Mouse (Mus musculus) layer of hippocampus, postnatal 10 days (tissue): ENCODE results near the gene Ptgfrn. TPM values are rescaled to one million over a fixed set of nuclear protein-coding genes. Genes with fewer than 3 reads are reported as not detected.

Source experiments
- DNase-seq, 2 experiments: peaks; one replicate each; pipeline ENCODE4 v3.0.0; 2021; ENCODE audit warnings: low spot score in 2 of 2
- total RNA-seq, 2 experiments: library from RNA; stranded (reverse); gene quantifications; 2 replicates each; pipeline ENCODE4 v1.2.3; 2021

The Ptgfrn gene
- total RNA-seq, 2 experiments from 2014 or later: 30.4 to 30.8 TPM

DNA sequence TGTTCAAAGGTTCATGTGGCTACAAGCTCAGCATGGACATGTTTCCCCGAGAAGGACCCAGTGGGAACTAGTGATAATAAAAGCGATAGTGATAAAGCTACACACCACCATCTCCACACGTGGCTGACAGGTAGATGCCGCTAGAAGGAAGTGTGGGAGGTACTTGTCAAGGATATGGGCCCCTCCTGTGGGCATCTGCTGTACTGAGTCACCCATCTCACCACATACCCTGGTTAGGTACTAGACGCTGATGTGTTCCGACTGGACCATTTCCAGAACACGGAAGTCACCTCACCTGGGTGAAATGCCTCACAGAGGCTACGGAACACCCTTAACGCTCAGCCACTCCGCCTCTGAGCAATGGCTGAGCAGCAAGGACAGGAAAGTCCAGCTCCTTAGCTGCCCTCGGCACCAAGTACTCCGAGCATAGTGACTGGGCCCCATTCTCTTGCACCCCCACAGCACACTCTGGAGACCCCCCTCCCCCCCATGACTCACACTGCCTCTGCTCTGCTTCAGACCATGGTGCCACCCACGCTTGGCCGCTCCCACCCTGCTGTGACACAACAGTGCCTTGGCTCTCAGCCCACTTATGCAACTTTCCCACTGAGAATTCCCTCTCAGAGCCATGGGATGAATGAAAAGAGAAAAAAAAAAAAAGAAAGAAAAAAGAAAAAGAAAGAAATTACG is 62.3 kb downstream of the Ptgfrn start:
- peak; percentile 34 to 62 for DNase-seq

DNA sequence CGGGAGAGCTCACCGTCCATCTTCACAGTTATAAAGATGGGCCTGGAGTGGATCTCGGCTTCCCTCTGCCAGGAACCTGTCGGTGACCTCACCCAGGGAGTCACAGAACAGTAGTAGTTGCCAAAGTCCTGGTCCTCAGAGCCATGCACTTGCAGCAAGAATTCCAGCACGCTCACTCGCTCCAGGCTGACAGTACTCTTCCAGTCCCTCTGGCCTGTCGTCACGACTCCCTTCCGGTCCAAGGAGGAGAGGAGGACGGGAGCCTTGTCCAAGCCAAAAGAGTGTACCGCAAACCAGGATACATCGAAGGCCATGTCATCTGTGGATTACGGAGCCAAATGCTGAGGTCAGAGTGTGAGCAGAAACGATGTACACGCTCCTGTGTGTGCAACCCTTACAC is 64.6 kb downstream of the Ptgfrn start:
- no peak for DNase-seq

DNA sequence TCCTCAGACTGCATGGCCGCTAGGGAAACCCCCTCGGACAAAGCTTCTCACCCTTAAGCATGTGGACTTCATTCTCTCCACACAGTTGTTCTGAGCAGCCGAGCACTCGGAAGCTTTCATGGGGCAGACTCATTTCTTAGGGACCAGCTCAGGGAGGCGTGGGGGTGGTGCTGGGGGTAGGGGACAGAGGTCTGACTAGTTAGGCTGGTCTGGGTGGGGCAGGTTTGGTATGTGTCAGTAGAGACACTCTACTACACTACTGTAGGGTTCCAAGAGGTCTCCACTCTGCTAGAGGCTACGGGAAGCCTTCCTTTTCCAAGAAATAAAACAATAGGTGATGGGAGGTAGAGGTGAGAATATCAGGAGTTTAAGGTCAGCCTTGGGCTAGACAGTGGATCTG is 65.4 kb downstream of the Ptgfrn start:
- no peak for DNase-seq

DNA sequence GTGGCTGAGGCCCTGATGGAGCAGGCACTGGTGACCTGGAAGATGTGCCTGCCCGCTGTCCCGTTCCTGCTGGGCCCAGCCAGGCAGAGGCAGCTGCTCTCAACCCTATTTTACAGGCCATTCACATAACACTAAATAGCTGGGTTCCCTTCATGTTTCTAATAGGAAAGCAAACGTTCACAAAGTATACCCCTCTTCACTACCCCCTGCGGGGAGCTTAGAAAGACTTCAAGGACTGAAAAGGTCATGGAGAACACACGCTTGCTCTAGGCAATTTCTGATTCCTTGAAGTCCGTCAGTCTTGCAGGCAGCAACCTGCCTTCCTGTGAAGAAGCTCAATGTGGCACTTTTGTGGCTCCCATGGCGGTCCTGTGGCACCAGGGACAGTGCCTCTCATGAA is 68.1 kb downstream of the Ptgfrn start:
- DNase-seq: no peak

DNA sequence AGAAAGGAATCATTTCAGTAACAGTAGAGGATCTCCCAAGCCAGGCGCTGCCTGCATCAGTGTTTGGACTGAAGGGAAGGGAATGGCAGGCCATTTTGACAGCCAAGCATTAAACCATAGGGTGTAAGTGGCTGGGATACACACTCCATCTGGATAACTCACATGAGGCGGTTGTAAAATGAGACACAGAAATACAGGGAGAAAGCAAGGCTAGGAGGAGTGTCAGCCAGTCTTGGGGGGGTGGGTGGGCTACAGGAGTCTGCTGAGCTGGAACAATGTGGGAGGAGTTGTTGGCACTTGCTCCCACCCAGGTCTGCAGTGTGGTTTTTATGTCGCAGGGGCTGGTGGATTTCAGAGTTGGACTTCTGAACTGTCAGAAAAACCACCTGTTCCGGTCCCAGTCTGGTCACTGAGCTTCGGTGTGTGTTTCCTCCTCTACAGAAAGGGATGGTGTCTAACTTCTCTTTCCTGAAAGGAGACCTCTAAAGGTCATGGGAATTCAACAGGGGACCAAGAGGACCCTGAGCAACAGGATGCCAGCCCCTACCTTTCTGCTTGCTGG is 72.0 kb downstream of the Ptgfrn start:
- no peak for DNase-seq

DNA sequence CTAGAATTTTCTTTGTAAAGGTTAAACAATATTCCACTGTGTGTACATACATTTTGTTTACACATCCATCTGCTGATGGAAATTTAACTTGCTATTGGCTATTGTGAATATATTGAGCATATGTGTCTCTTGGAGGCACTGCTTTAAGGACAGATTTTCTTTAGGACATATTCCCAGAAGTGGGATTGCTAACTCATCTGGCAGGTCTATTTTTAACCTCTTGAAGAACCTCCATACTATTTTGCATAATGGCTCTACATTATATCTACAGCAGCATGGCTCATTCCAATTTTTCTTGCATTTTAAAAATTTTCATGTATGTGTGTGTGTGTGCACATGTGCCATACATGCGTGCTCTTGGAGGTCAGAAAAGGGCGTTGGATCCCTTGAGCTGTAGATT is 74.1 kb downstream of the Ptgfrn start:
- no peak for DNase-seq

DNA sequence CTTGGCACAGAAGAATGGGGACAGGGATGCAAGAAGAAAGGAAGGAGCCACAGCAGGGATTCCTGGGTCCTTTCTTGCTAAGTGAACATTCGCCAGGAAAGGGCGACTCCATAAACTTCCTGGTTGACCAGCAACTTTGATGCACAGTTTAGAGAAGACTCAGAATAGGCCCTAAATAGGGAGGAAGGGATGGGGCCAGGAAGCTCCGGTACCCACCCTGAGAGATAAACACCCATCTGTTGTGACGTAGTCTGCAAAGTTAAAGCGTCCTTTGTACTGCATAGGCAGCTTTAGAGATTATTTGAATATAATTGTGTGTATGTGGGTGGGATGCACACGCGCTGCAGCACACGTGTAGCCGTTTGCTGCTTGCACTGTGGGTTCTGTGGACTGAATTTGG is 75.6 kb downstream of the Ptgfrn start:
- DNase-seq: no peak

DNA sequence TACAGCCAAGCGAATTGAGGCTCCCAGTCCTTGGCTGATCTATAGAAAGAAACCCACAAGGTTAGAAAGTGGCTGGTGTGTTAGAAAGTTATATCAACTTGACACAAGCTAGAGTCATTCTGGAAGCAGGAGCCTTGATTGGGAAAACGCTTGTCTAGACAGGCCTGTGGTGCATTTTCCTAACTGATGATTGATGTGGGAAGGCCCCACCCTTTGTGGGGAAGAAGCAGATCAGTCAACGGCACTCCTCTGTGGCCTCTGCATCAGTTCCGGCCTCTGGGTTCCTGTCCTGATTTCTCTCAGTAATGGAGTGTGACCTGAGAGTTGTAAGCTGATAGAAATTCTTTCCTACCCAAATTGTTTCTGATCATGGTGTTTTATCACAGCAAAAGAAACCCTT is 76.4 kb downstream of the Ptgfrn start:
- DNase-seq: no peak

DNA sequence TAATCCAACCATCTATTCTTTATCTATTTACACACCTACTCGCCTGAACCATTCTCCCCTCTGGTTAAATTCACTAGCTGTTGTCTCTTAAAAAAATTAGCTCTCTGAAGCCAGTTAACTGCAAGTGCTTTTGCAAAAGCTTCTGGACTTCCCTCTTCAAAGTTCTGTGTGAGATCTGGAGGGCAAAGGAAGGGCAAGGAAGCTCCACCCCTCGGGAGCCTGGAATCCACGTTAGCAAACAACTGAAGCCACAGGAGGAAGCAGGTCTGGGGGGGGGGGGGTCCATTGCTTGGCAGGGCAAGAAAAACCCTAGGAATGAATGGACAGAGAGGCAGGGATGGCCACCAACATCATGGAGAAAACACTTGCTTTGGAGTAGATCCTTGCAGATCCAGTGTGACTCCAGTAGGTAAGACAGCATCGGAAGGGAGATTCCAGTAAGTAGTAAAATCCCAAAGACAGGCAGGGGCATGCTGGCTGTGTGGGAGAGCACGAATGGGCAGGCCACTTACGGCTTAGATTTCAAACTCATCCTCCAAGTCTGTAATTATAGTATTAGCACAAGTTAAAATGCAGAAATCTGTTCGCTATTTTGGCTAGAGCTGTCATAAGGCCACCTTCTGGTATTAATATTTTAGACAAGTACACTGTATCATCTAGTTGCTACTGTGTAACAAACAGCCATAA is 78.5 kb downstream of the Ptgfrn start:
- DNase-seq: no peak

DNA sequence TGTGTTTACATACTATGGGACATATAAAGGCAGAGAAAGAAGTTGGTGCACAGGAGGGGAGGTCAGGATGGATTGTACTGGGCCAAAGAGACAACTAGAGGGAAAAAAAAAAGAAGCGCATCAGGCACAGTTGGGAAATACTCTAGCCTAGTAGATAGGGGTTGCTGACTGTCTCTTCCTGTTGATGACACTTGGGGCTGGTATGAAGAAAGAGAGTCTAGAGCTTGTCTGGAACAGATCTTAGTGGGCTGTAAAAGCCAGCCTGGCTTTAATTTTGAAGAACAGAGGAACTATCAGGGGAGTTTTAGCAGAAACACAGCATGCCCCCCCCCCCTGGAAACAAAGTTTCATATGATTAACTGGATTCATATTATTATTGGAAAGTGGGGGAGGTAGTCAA is 79.4 kb downstream of the Ptgfrn start:
- no peak for DNase-seq

DNA sequence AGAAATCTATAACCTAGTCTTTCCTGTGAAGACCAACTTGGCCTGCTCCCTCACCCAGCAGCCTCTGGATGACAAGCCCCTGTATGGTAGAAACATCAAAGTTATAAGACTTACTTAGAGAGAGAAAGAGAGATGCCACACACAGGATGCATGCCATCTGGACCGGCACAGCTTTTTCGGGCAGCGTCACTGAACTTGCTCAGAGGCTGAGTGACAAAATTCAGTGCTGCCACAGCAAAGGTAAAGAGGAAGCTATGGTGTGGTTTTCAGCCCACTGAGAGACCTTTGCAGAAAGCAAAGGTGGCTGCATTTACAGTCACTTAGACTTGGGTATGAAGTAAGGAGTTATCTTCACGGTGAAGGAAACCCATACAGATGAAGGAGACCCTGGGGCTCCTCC is 80.7 kb downstream of the Ptgfrn start, which contains the start of gene Cd101:
Gene Cd101 (minus strand): TSS at position 218 of the 400 bp plus-strand sequence.
- DNase-seq: no peak

DNA sequence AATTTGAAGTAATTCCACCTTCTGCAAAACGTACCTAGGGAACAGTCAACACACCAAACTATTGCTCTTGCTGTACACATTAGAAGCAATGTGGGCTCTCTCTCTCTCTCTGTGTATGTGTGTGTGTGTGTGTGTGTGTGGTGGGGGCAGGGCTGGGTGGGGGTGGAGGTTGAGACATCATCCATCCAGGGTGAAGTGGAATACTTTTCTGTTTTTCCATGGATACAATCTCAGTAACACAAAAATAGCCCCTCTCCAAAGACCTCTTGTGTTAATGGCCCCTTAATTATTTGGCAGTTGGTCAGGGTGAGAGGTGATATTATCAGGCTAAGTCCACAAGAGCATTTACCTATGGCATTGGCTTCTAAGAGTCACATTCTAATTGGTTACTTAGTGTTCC is 83.3 kb downstream of the Ptgfrn start:
- DNase-seq: no peak

DNA sequence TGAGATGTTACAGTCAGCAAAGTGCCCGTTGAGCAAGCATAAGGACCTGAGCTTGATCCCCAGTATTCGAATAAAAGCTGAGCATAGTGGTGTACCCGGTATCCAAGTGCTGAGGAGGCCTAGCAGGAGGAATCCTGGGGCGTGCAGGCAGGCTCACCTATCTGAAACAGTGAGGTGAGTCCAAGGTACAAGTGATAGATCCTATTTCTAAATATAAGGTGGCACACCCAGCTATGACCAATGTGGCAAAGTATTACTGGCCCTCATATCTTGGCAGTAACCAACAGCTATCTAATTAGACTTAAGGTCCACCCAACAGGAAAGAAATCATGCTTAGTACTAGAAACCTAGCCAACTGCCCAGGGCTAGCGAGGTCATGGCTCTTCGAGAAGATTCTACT is 87.1 kb downstream of the Ptgfrn start:
- no peak for DNase-seq

DNA sequence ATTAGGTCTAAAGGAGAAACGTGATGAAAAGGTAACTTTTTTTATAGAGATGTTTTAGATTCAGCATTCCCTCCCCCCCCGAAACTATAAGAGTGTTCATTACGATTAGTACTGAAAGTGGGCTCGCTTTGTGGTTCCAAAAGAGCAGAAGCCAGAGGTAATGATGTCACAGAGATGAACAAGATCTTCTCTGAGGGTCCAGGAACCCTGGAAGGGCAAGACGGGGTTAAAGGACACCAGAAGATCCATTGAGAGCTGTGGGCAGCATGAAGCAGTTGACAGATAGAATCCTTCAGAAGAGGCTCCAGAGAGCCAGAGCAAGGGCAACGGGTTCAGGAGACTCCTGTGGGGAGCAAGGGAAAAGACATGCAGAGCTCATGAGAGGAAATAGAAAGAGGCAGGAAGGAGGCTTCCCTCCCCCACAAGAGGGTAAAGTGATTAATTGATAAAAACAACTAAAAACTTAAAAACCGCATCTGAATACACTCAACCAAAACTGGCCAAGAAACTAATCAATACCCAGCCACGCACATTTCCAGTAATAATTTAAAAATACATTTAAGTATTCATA is 88.5 kb downstream of the Ptgfrn start:
- no peak for DNase-seq

DNA sequence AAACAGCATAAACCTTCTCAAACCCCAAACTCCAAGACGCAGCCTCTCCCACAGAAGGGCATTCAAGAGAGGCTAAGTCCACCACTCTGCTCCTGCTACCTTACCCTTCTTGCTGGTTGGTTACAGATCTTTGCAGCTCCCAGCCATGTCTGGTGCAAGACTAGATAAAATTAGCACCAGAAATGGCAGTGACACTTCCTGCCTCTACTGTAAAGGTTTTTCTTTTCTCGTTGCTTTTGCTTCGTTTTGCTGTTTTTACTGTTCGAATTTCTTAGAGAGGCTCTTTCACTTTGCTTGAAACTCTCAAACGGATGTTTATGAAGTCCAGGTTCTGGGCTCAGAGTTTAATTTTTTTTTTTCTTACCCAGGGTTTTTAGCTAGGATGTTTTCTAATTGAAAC is 89.0 kb downstream of the Ptgfrn start:
- no peak for DNase-seq

DNA sequence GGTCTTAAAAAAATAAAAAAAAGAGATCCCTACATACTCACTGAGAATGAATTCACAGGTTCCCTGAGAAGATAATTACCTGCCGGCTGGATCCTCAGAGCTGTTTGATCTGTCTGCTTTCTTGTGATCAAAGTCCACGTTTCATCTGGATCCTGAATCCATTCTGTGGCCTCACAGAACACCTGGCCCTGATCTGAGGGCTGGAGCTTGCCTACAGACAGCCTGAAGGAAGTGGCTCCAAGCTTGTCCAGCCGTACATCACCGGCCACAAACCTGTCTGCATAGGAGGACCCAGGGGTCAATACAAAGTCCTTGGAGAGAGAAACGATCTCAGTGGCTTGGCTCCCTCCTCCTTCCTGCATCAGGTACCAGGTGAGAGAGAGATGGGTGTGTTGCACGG is 91.6 kb downstream of the Ptgfrn start:
- DNase-seq: no peak

DNA sequence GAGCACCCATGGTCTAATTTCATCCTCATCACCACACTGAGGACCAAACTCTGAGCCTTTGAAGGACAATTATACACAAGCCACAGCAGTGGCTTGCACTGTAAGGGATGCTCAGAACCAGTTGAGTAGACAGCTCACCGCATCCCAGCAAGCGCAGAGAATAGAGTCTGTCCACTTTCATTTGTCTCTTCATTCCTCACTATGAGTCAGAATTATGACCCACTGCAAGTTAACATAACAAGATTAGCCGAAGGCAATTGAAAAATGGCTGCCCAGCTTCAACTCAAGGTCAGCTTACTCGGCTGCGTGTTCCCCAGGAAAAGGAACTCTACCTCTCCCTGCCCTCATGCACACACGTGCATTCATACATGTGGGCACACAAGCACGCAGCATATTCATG is 94.0 kb downstream of the Ptgfrn start:
- DNase-seq: no peak

DNA sequence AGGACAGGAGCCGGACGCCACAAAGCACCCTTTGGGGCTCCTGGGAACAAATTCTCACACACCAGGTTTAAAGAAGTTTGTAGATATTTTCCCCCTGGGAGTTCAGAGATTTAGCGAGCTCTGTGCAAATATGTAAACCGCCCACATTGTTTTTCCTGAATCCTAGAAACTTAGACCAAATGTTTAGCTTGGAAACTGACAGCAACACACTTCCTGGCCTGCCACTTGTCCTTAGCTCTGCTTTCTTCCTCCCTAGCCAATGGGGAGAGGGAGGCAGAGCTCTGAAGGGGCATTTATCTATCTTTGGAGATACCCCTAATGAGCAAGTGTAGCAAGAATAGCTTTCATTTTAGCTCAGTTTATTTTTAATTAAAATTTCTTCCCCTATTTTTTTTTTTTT is 94.8 kb downstream of the Ptgfrn start:
- DNase-seq: no peak

DNA sequence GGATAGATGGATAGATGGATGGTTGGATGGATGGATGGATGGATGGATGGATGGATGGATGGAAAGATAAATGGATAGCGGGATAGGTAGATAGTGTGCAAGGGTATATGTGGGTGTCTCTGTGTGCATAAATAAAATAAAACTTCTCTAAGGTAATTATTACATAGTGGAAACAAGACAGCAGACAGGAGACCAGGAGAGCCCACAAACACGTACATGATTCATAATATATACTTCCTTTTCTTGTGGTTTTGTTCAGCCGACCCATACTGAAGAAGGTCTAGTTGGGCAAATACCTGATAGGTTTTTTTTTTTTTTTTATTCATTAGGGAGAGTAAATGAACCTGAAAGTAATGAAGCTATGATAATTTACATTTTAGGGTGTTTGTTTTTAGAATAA is 96.5 kb downstream of the Ptgfrn start:
- DNase-seq: no peak

DNA sequence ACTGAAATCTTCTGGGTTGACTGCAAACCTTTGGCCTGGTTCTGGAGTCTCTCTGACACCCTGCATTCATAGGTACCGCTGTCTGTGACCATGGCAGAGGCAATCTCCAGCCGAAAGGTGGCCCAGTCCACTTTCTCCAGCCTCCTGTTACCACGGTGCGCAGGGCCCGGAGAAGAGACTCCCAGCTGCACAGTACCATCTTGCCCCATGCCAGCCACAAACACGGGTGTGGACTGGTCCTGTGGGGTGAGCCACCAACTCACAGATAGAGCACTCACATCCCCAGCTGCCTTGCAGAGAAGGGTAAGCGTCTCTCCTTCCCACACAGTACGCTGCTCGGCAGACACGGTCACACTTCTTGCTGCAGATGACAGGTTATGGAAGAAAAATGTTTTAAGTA is 97.1 kb downstream of the Ptgfrn start:
- DNase-seq: no peak

DNA sequence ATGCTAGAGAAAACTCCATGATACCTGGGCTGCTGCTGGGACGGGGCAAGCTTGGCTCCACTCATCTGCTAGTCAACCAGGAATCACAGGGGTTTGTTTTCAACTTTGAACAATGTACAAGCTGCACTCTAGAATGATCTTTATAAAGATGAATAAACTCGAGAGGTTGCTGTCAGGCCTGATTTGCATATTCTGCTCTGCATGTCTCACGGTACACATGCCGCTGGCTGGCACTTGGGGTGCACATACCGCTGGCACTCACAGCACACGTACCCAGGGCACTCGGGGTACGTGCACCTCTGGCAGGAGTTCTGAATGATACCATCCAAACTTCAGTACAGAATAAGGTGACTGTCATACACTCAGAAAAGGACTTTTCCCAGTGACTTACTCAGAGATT is 97.5 kb downstream of the Ptgfrn start:
- no peak for DNase-seq

DNA sequence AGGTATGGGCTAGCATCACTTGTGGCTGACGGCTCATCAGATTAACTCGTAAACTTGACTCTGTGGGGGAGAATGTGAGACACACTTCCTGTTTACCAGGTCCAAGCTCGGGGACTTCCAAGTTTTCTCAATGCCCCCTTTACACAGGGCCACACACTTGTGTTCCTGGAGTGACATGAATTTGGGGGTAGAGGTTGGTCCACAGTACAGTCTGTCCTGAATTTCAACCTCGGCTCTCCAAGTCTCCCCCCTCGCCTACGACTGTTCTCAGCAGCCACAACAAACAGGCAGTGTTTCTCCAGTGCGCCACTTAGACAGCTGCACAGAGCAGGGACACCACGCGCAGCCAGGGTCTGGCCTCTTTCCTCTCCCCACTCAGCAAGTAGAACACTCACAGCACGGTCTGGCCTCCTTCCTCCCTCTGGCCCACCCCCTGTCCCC is 97.9 kb downstream of the Ptgfrn start:
- peak; percentile 49 to 52 for DNase-seq
